Mouse (Mus musculus) mouse trophoblast stem cell (cell line): Measurements from ENCODE around the gene Dock2.

ENCODE experiments used
- in situ Hi-C, 2 experiments: fragments of 300-500 bp; cut with MseI, MboI; formaldehyde crosslinking; loops; 2 replicates in 1 of 2; 3 replicates in 1 of 2; pipeline ENCODE4 v1.15.1; 2025

Dock2 gene

DNA sequence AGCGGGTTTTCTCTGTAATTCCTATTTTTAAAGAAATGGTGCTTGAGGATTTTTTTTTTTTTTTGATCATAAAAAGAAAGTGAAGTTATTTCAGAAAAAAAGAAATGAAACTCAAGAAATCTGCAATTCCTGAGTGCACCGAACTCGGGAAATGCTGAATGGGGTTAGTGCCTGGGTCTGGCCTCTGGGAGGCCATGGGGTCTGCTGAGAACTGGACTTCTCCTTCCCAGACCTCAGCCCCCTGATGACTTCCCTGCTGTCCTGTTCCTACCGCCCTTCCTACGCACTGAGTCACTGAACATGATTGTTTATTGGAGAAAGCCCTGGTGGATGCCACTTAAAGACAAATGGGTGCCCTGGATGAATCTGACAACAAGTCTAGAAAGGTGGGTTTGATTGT, 356.5 kb downstream of the Dock2 start:
- in situ Hi-C loops = no loop called here

DNA sequence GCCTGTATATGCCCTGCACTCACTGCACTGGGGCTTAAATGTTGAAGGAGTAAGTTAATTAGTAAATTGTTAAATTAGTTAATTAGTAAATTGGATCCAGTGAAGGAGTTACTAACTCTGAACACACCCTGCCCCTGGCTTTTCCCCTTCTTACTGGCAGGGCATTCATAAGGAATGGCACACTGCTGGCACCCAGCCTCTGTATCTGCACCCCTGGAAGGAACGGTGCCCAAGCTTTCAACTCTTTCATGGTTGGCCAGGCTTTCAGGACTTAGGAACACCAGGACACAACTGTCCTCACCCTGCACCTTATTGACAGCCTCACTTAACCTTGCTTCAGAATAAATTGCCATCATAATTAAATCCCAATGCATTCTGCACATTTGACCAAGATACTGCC, 359.1 kb downstream of the Dock2 start:
- in situ Hi-C loops = no loop called here

DNA sequence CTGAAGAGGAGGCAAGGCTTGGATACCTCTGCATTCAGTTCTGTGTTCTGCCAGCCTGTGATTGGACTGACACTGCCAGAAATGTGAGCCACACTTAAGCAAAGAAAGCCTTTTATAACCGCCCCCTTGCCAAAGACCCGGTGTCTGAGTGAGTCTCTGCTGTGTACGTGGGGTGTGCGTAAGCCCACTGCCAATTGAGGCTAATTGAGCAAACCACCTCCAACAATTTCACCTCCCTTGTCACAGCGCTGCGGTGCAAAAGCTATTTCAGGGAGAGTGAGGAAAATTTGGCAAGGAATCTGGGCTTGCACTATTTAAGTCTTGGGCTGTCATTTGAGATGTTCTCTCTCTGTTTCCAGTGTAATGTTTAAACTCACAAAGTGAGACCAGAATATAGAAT, 362.6 kb downstream of the Dock2 start:
- in situ Hi-C loops = no loop called here

DNA sequence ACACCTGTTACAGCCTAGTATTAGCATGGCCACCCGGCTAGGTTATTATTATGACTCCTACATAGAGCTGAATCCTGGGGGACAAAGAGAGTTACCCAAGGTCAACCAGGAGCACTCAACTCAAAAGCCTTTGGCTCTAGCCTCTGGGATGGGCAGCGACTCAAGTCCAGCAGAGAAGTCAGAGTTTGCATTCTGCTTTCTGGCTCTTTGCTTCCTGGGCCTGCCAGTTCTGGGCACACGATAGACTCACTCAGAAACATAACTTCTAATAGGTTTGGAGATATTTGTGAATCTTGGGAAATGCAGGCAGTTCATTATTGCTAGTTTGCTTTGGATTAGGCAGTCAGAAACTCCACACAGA, 367.1 kb downstream of the Dock2 start:
- in situ Hi-C loops = no loop called here

DNA sequence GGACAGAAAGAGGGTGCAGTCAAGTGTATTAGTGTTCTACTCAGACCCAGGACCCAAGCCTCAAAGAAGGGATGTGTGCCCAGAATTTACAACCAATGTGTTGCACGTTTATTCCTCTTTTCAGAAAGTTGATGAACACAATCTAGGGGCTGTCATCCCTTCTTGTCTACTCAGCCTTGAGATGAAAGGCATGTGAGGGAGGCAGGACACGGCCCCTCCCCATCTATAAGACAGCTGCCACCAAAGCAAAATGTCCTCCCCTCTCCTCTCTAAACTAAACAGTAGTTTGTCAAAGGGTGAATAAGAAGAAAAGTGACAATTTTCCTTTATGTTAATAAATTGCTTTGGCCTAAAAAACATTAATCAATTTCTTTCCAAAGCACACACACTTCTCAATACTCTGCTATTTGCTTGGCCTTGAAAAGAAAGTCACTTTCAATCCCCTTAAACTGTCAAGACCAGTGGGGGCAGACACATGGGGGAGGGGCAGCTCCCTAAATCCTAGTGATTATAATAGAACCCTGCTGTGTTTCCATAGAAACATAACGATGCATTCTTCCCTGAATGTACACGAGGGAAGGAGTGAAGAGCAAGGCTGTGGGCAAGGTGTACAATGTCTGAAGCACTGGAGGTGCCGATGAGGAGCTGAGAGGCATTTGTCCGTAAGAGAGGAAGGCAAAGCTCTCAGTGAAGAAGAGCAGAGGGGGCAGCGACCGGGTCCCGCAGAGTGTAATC, 367.6 kb downstream of the Dock2 start:
- in situ Hi-C loops = no loop called here

DNA sequence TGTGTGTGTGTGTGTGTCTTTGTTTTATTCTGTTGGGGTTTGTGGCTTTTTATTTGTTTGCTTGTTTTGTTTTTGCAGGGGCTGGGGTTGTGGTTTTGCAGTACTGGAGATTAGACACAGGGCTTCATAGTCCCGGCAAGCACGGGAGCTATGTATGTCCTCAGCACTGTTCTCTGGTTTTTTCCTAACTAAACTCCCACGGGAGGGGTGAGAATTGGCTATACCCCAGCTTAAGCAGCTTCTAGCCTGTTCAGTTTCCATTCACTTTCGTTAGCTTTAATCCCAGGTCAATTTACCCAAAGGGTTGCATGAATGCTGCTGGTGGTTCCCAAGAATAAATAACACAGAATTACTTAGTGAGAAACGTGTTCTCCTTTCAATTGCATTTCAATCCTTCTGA, 376.8 kb downstream of the Dock2 start:
- in situ Hi-C loops = no loop called here

DNA sequence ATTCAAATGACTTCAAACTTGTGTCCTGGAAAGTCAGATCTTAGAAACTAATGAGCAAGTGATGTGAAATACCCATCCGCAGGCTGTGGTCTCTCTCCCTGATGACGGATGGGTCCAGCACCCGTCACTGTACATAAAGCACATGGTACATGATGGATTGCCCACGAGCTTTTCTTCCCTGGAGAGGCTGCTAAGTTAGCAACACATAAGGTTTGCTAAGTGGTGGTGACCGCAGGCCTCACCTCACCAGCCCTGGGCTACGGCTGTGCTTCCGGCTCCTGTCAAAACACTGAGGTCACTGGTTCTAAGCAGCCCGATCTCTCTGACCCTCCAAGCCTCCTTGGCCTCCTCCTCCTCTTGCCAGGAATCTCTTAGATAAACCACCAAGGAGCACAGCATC, 377.4 kb downstream of the Dock2 start:
- in situ Hi-C loops = no loop called here

DNA sequence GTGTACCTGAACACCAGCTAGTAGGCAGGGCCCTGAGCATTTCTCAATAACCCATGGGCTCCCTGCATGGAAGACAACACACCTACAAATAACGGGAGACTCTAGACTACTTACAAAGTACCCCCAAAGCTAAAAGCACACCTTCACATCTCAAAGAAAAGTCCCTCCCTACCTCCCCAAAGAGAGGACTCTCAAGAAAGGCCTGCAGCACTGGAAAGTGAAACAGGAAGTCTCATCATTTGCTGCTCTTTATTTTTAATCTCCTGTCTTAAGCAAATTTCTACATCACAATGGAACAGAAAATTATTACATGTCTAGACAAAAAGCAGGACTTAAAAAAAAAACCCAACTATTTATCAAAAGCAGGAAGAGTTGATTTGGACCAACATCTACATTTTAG, 378.4 kb downstream of the Dock2 start:
- in situ Hi-C loops = no loop called here

DNA sequence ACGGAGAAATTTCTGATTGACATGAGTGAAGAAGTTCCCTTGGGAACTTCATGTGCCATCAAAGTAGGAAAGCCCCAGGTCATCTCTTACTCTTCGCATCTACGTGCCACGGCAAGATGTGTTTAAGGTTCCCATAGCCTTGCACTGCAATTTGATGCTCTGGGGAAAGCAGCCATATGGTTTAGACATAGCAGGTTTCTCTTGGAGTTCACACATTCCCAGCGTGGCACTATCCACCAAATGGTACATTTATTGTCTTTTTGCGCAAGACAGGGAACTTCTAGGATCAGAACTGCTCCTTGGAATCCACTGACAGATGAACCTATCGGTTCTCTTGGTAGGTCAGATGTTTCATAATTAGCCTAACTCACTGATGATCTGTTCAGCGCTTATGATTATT, 382.3 kb downstream of the Dock2 start:
- in situ Hi-C loops = no loop called here

DNA sequence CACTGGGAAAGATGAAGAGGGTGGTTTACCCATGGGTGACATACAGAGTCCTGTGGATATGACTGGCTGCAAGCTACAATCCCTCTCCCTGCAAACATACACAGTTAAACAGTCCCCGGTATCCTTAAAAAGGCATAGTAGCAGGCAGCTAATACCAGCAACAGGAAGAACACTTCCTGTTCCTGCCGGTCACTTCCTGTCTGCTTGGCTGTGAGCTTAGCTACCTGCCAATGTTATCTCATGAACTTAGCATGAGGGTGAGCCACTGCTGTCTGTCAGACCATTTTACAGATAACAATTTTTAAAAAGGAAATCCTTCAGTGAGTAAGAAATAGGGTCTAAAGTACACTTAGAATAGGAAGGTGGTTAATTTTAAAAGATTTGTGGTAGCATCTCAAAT, 385.1 kb downstream of the Dock2 start:
- in situ Hi-C loops = no loop called here

DNA sequence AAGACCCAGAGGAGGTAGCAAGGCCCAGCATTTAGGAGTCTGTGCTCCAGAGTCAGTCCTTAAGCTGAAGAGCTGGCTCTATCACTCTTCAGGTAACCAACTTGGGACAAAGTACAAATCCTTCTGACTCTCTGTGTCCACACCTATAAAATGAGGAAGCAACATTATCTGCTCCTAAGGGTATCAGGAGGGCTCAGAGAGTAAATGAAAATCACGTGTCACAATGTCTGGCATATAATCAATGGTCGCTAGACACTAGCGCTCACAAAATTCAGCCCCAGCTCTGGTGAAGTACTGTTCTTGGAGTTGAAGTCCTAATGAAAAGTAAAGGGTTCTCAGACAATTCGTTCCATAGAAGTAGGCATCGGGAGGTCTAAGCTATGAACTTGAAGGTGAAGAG, 386.0 kb downstream of the Dock2 start:
- in situ Hi-C loops = no loop called here

DNA sequence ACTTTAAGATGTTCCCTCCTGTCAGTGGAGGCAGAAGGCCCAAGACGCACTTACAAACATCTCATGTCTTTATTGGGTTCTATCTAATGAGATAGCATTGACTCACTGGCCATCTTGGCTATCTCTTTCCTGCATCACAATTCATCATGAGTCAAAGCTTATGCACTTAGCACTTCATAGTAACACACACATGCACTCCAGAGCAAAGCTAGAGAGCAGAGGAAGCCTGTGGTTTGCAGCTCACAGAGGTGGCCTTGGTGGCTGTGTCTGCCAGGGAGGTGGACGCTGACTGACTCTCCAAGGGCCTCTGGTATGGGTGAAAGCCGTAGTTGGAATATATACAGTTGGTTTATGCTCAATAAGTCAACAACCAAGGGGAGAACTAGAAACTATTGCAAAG, 387.9 kb downstream of the Dock2 start:
- in situ Hi-C loops = no loop called here

DNA sequence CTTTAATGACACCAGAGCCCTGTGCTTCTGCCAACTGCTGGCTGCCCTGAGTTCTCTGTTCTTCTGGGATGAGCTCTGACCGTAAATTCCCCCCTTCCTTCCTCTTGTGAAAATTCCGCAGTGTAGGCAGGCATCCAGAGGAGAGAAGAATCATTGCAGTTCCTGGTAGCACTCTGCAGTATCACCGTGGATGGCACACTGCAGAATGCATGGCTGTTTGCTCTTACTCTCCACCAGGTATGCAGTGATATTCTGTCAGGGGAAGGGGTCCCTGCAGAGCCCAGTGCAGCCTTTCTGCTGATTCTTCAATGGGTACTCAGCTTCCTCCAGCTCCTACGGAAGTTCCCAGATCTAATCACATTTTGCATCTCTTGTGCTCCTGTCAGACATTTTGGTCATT, 391.6 kb downstream of the Dock2 start:
- in situ Hi-C loops = no loop called here

DNA sequence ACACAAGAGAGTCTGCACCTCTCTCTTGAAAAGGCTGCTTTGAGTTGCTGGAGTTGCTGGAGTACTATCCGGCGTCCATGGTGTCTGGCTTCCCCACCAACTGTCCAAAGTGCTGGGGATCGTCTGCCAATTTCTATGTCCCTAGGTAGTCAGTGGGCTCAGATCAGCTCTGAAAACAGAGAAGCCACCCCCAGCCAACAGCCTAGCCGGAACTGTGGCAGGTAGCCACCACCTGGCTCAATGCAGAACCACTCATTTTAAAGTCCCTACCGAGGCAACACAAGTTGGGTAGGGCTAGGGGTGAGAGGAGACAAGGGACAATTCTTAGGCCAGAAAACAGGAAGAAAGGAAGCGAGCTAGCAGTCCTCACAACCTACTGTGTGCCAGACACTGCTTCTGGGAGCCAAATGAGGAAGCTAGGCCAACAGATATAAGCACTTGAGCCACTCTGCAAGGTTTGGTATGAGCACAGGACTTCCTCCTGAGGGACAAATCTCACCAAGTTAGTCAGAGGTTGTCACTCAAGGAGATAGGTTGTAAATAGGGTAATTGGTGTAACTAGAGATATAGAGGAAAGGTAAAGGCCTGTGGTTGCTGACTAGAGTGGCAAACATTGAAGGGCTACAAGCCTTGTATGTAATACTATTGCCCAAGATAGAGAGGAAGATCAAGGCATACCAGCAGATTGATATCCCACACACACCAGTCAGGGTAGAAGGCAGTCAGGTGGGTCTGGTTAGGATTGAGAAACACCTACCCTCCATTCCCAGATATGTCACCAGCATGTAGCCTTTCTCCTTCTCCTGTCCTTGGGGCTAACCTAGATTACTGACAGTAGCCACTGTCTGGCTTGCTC, 394.2 kb downstream of the Dock2 start:
- in situ Hi-C loops = no loop called here

DNA sequence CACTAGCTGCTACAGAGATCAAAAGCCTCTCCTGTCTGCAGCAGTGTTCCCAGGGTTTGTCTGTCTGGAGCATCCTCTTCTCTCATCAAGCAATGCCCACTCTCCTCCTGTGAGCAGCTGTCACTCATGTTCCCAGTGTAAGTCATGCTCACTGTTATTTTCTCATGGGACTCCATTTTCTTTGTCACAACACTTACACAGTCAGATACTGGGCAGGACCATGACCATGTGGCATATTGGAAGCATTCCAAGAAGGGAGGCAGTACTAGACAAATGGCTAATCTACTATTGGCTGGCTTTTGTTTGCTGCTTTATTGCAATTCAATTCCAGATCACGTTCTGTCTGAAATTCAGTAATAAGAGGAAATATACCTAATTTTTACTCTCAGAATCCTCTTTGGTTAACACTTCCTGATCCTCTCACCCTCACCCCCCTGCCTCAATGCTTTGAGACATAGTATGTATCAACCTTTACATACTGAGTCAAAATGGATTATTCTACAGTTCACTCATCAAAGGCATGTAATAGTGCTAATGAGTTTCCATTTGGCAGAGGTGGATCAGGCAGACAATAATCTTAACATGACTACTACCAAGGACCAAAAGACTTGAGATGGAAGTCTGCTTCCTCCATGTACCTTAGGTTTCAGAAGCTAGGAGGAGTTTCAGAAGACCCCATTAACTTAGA, 398.5 kb downstream of the Dock2 start:
- in situ Hi-C loops = no loop called here

DNA sequence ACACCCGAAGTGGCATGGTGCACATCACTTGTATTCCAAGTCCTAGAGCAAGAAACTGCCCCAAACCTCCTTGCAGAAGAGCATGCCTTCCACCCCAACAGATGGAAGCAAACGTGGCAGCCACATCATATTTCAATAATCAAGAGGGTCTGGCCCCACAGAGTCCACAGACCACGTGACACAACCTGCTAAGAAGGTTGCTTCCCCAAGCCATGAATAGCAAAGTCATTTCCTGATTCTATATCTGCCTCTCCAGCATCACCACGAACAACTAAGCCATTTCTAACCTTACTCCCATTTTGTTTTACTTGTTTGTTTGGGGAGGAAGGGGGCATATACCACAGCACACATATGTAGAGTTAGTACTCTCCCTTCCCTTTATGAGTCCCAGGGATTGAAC, 399.5 kb downstream of the Dock2 start:
- in situ Hi-C loops = no loop called here

DNA sequence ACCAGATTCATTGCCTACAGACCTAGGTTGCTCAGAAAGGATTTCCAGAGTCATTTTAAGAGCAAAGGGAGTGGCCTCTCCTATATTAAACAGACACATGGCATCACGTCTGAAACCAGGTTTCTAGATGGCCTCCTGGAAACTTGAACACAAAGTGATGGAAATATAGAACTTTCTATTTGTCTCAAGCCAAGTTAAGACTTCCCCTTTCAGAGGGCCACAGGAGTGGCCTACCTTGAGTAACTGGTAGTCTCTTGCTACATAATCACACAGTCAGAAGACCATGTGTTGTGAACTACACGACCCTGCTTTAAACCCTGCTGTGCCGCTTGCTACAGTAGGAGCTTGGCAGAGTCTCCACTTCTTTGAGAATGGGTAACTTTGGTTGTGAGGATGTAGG, 400.2 kb downstream of the Dock2 start:
- in situ Hi-C loops = no loop called here

DNA sequence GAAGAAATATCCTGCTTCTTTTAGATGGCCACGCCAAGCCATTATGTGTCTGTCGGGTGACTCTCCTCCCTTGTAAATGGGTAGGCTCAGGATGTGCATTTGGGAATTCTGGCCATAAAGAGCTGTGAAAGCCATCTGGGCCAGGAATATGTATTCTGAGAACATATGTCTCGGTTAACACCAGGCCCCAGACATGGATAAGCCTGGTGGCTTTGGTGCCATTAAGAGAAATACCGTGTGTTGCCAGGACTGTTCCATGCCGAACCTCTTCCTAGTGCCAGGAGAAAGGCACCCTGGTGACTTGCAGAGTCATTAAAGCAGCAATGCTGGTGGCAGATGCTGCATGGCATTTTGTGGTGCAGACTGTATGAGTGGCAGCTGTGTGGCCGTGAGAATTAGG, 406.0 kb downstream of the Dock2 start:
- in situ Hi-C loops = no loop called here

DNA sequence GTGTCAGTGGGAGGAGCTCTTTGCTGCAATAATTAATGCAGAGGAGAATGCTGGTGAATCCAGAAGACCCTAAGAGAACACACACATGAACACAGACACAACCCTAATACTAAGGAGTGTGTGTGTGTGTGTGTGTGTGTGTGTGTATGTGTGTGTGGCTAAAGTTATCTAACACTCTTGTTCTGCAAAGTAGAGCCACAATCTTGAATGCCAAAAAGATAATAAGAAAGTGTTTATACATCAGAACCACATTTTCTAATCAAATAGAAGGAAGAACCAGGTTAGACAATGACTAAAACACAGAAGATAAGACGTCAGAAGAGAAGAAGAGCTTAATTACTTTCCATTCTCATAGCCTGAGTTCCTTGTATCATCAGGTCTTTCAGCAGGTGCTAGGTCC, 408.1 kb downstream of the Dock2 start:
- in situ Hi-C loops = no loop called here

DNA sequence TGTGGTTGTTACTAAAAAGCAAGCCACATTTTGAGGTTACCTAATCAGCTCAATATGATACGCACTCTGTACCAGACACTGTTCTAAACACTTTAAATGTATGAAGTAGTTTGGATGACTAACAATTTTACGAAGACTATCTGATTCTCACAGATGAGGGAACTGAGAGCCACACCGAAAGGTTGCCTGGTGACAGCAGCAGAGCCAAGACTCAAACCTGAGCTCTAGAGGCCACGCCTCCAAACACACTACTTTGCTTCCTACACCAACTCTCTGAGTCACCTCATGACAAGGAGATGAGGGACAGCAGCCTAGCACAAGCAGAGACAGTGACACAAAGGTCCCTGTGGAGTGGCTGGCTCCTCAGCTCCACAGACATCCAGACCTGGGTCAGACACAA, 411.5 kb downstream of the Dock2 start:
- in situ Hi-C loops = no loop called here

DNA sequence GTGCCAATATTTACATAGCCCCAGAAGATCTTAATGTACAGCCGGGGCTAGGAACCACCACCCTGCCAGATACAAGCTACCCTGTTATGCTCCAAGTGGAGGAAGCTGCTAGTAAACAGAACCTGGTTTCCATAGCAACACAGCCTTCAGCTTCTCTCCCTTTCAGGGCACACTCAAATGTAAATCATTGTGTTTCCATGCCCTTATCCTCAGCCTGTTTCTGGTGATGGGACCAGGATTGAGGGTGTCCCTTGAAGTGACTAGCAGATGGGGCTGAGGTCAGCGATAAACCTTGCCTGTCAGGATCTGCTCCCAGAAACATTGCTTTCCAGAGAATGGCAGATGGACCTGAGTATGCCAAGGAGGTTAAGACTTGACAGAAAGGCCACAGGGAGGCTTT, 427.6 kb downstream of the Dock2 start:
- in situ Hi-C loops = no loop called here

DNA sequence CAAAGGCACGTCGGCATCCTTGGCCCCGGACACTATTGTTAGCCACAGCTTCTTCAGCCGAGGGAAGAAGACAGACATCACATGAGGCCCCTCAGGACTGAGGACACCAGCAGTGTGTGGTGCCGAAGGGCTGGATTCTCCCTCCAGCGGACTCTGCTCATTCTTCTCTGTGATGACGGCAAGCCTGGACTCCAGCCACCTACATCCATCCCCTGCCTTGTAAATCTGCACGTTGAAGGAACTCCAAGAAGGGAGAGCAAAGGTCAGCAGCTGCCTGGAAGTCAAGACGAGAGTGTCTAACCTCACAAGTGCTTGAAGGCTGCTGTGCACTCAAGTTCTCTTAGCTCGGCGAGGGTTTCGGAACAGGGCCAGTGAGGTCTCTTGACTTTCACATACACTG, 428.3 kb downstream of the Dock2 start:
- in situ Hi-C loops = no loop called here
